Mouse (Mus musculus) gastrocnemius, postnatal 14 days (tissue): ENCODE data around the gene Midn. TPM values are rescaled to one million over a fixed set of nuclear protein-coding genes. Genes with fewer than 3 reads are reported as not detected.
"Not testable (repeated sequence)": the region's sequence is repeated elsewhere in the genome, so short reads cannot be mapped to it uniquely, and the experiment has no call there.

Experiments used
- DNase-seq: peaks from one replicate; pipeline ENCODE4 v3.0.0; 2021; ENCODE audit warnings: mixed read lengths
- intact Hi-C: fragments of 180-260 bp; cut with DNase I; formaldehyde crosslinking; loops from one replicate; pipeline ENCODE4 v1.15.1; 2025; ENCODE audit warnings: low total_unique reads
- total RNA-seq, 2 experiments: library from RNA; stranded (reverse); gene quantifications; 2 replicates each; pipeline ENCODE4 v1.2.3; 2021

The Midn gene
- total RNA-seq, 2 experiments from 2014 or later: 40.3 to 43.6 TPM

GRCm38 (mm10) chr10:80165392-80166128 lies 17.5 kb downstream of the Midn start, which contains the start of gene Cirbp:
Gene Cirbp, plus strand, starts transcription at chr10:80165985.
- intact Hi-C loops: loop anchor here (1.0 kb wide), 1 partner anchor 21 kb away; no protein-coding TSS in a partner anchor
- DNase-seq: peak; percentile 23

DNA sequence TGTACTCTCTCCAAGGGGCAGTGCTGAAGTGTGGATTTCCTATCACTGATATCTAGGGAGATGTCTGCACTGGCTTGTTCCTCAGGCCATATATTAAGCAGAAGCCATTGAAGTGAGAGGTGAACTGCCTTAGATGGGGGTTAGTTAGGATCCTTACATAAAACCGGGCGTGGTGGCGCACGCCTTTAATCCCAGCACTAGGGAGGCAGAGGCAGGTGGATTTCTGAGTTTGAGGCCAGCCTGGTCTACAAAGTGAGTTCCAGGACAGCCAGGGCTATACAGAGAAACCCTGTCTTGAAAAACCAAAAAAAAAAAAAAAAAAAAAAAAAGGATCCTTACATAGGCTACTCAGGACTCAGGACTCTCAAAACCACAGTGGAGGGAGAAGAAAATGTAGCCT lies 18.1 kb downstream of the Midn start:
- intact Hi-C loops, DNase-seq: not testable (repeated sequence)

- DNase-seq: peak; percentile 99
- intact Hi-C loops: no loop called here
Observed at GRCm38 (mm10) chr10:80167460-80168037, 19.5 kb downstream of the Midn start.

DNA sequence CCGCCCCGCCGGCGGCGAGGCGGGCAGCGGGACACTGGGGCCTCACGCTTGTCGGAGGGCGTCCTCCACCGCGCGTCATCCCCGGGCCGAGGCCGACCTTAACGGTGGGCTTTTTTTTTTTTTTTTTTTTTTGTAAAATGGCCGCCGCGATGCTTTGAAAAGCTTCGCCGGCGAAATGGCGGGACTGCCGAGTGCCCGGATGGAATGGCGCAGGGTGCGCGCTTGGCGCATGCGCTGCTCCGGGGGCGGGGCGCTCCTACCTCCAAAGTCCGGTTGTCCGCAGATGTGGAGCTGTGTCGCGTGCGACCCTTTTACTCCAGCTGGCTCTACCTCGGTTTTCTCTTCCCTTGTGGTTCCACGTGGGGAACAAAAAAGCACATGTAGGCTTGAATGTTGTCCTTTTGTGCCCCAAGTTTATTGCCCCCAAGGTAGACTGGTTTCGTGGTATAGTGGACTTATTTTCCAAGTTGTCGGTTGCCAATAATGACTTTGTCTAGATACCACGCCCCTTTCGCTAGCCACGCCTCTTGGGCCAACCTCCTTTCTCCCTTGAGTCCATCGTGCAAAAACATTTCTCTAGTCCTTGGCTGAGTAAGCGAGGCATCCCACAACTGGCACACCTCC lies 20.1 kb downstream of the Midn start:
- intact Hi-C loops: no loop called here

DNA sequence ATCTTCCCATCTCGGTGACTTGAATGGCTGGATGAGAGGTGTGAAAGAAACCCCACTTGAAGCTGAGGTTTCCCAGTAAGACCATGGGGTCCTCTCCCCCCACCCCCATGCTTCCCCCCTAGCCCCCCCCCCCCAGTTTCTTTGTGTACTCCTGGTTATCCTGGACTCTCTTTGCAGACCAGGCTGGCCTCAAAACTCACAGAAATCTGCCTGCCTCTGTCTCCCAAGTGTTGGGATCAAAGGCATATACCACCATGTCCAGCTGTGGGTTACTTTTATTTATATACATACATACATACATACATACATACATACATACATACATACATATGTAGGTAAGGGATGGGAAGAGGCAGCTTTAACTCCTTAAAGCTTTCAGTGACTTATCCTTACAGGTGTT lies 21.0 kb downstream of the Midn start:
- intact Hi-C loops: no loop called here
- DNase-seq: no peak

More for the DNA sequence above, 20.1 kb downstream of the Midn start:
- DNase-seq: peak; percentile 96

DNA sequence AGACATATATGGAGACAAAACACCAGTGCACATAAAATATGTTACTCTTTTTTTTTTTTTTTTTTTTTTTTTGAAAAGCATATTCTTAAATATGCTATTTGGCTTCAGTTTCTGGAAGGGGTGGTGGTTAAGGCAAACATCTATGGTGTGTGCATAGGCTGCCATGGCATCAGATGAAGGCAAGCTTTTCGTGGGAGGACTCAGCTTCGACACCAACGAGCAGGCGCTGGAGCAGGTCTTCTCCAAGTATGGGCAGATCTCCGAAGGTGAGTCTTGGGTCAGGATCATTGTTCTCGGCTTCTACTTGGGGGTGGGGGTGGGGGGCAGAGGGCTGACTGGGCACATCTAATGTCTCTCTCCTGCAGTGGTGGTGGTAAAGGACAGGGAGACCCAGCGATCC lies 21.6 kb downstream of the Midn start:
- intact Hi-C loops: no loop called here
- no peak for DNase-seq

- DNase-seq: peak; percentile 19
- intact Hi-C loops: no loop called here
Observed at GRCm38 (mm10) chr10:80170052-80170451, 22.0 kb downstream of the Midn start.

DNA sequence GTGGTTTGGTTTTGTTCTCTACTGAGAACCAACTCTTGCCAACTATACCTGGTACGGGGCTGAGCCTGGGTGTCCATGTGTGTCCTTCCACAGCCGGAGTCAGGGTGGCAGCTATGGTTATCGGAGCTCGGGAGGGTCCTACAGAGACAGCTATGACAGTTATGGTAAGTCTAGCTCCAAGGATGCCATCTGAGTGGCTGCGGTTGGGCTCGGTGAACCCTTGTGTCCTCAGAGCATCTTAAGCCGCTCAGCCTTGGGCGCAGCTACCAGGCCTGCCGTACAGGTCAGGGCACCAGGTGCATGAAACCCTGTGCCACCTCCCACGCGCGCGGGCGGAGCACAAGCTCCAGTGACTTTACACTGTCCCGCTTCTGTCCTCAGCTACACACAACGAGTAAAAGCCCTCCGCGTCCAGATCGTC lies 22.5 kb downstream of the Midn start:
- peak; percentile 14 for DNase-seq
- intact Hi-C loops: no loop called here

GRCm38 (mm10) chr10:80171252-80171651 lies 23.2 kb downstream of the Midn start:
- no peak for DNase-seq
- intact Hi-C loops: no loop called here

GRCm38 (mm10) chr10:80171760-80172526 lies 23.9 kb downstream of the Midn start:
- intact Hi-C loops: no loop called here
- DNase-seq: peak; percentile 31

- peak; percentile 85 for DNase-seq
- intact Hi-C loops: no loop called here
Observed at GRCm38 (mm10) chr10:80172527-80173292, 24.6 kb downstream of the Midn start, which contains the start of gene 1600002K03Rik. Gene 1600002K03Rik, plus strand, starts transcription at chr10:80172944.

DNA sequence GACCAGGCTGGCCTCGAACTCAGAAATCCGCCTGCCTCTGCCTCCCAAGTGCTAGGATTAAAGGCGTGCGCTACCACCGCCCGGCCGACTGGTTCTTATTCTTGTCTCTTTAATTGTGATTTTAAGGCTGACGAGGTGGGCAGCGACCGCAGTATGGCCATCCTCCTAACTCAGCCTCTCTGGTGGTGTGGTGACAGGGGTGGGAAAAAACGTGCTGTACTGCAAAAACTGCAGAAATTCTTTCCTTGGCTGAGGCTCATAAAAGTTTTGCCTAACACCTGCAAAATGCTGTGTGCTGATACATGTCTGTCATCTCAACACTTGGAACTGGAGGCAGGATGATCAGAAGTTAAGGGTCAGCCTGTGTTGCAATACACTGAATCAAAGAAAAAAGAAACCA lies 25.3 kb downstream of the Midn start:
- intact Hi-C loops: no loop called here
- no peak for DNase-seq

GRCm38 (mm10) chr10:80173955-80174640 lies 26.0 kb downstream of the Midn start:
- DNase-seq: no peak
- intact Hi-C loops: no loop called here

DNA sequence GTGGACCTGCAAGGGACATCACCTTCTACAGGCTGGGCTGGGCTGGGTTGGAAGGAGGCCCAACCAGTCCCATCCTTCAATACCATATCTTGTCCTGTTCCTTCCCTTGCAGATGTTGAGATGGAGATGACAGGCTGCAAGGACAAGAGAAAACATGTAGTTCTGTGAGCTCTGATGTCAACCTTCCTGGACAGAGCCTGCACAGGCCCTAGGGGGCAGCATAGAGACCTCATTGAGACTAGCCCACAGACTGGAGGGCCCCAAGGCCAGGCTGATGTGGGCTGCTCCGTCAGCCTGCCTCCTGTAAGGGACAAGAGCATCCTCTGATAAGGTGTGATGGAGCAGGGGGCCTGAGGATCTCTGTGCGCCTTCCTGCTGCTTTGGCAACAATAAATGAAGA lies 26.6 kb downstream of the Midn start:
- no peak for DNase-seq
- intact Hi-C loops: no loop called here

DNA sequence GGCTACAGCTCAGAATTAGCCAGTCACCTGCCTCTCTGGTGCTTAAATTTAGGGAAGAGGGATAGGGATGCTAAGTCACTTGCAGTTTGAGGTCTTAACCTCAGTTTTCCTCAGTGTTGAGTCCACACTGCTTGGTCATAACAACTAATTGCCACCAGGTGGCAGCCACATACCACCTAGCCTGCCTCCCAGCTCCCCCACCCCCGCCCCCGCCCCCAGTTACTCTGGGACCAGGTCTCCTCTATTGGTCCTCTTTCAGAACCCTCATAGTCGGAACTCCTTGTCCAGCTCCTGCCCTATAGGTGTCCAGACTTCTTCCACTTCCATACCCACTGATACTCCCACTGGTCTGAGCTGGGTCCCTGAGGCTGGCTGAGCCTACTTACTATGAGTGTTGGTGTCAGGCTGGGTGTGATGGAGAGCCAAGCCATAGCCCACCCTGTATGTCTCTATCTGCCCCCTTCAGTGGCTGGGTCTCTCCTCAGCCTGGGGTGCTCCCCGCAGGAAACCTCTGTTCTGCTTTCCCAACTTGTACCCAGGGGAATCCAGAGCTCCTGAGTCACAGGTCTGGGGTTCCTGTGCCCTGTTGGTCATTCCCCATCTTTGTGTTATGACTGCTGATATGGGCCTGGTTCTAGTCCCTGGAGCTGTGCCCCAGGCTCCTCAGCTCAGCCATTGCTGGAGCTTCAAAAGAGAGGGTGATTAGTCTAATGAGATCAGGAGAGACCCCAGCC lies 27.6 kb downstream of the Midn start:
- intact Hi-C loops: loop anchor here (2.0 kb wide), 1 partner anchor 69 kb away; no protein-coding TSS in a partner anchor
- no peak for DNase-seq

- no peak for DNase-seq
- intact Hi-C loops: loop anchor here (2.0 kb wide), 1 partner anchor 68 kb away; no protein-coding TSS in a partner anchor
Observed at GRCm38 (mm10) chr10:80176270-80176834, 28.3 kb downstream of the Midn start.
